Mouse (Mus musculus): ENCODE measurements around the gene Gpm6b. TPM values are rescaled to one million over a fixed set of nuclear protein-coding genes. Genes with fewer than 3 reads are reported as not detected.
A peak's percentile ranks its signal among the peaks of the same experiment; 100 is the strongest.

Gene Gpm6b
- total RNA-seq, 4 experiments from 2014 or later, result 1.6 to 5.0 (median 3.2) TPM

GRCm38 (mm10) chrX:166304355-166304754 is 65.6 kb downstream of the Gpm6b start:
- no peak for DNase-seq (ENCODE audit: low spot score in 2 of 2)

GRCm38 (mm10) chrX:166307437-166308222 is 68.9 kb downstream of the Gpm6b start:
- DNase-seq (ENCODE audit: low spot score in 2 of 2), result no peak

GRCm38 (mm10) chrX:166308798-166309197 is 70.1 kb downstream of the Gpm6b start:
- no peak for DNase-seq (ENCODE audit: low spot score in 2 of 2)

- DNase-seq (ENCODE audit: low spot score in 2 of 2), result no peak
Observed at GRCm38 (mm10) chrX:166315251-166315650, 76.5 kb downstream of the Gpm6b start.

- no peak for DNase-seq (ENCODE audit: low spot score in 2 of 2)
Observed at GRCm38 (mm10) chrX:166316552-166317375, 78.1 kb downstream of the Gpm6b start.

- DNase-seq (ENCODE audit: low spot score in 2 of 2), result no peak
Observed at GRCm38 (mm10) chrX:166317376-166317679, 78.6 kb downstream of the Gpm6b start.

GRCm38 (mm10) chrX:166323226-166323625 is 84.5 kb downstream of the Gpm6b start:
- DNase-seq (ENCODE audit: low spot score in 2 of 2), result no peak

- no peak for DNase-seq (ENCODE audit: low spot score in 2 of 2)
Observed at GRCm38 (mm10) chrX:166327621-166328020, 88.9 kb downstream of the Gpm6b start.

- DNase-seq (ENCODE audit: low spot score in 2 of 2), result no peak
Observed at GRCm38 (mm10) chrX:166328219-166328901, 89.6 kb downstream of the Gpm6b start.

GRCm38 (mm10) chrX:166328904-166329451 is 90.3 kb downstream of the Gpm6b start:
- no peak for DNase-seq (ENCODE audit: low spot score in 2 of 2)

- no peak for DNase-seq (ENCODE audit: low spot score in 2 of 2)
Observed at GRCm38 (mm10) chrX:166334516-166335136, 95.9 kb downstream of the Gpm6b start.

GRCm38 (mm10) chrX:166338353-166338752 is 99.6 kb downstream of the Gpm6b start:
- DNase-seq (ENCODE audit: low spot score in 2 of 2), result no peak

- DNase-seq (ENCODE audit: low spot score in 2 of 2), result no peak
Observed at GRCm38 (mm10) chrX:166338784-166339520, 100.2 kb downstream of the Gpm6b start.

- no peak for DNase-seq (ENCODE audit: low spot score in 2 of 2)
Observed at GRCm38 (mm10) chrX:166339911-166340310, 101.2 kb downstream of the Gpm6b start.

GRCm38 (mm10) chrX:166341795-166342194 is 103.1 kb downstream of the Gpm6b start:
- no peak for DNase-seq (ENCODE audit: low spot score in 2 of 2)

- no peak for DNase-seq (ENCODE audit: low spot score in 2 of 2)
Observed at GRCm38 (mm10) chrX:166344228-166345015, 105.7 kb downstream of the Gpm6b start.

- no peak for DNase-seq (ENCODE audit: low spot score in 2 of 2)
Observed at GRCm38 (mm10) chrX:166348086-166348485, 109.4 kb downstream of the Gpm6b start.

GRCm38 (mm10) chrX:166348634-166349033 is 109.9 kb downstream of the Gpm6b start:
- DNase-seq (ENCODE audit: low spot score in 2 of 2), result no peak

GRCm38 (mm10) chrX:166351790-166352189 is 113.1 kb downstream of the Gpm6b start:
- DNase-seq (ENCODE audit: low spot score in 2 of 2), result peak; percentile 3 to 25

GRCm38 (mm10) chrX:166353412-166353811 is 114.7 kb downstream of the Gpm6b start:
- no peak for DNase-seq (ENCODE audit: low spot score in 2 of 2)
